Mouse (Mus musculus) megakaryocyte progenitor cell, adult 5-6 weeks (primary cell): Measurements from ENCODE around the gene Gm20521. TPM values are rescaled to one million over a fixed set of nuclear protein-coding genes. Genes with fewer than 3 reads are reported as not detected.

Experiments used
- ATAC-seq: replicated peaks from 2 replicates; pipeline ENCODE4 v1.8.0; 2016; ENCODE audit warnings: mild to moderate bottlenecking, moderate TSS enrichment, inconsistent platforms; ENCODE audit not compliant: poor library complexity
- total RNA-seq, 2 experiments: library from RNA; stranded (forward) in 1 of 2; stranded (reverse) in 1 of 2; fragments of 157-497, 149-512 nt in 1 of 2; fragments of 200-1000 nt in 1 of 2; gene quantifications; 2 replicates each; pipeline versions ENCODE4 v1.2.3 to v1.2.4; 2015 to 2017

The Gm20521 gene
- total RNA-seq (2015) (not detected in 2 replicates), total RNA-seq (2017) (0.30 and 1.5 TPM in 2 replicates)

- peak; percentile 99 for ATAC-seq
Measured at GRCm38 (mm10) chr14:54883154-54884021, at the start of gene Gm20521, which contains the start of gene Bcl2l2. TSS of gene Gm20521 (plus strand) at chr14:54883441. TSS of gene Bcl2l2 (plus strand) at chr14:54883377.

- peak; percentile 44; the same call in 1 of the 2 replicates for ATAC-seq
Measured at GRCm38 (mm10) chr14:54843461-54843860, 39.8 kb upstream of the Gm20521 start.

- ATAC-seq, result no peak
Measured at GRCm38 (mm10) chr14:54855726-54856125, 27.5 kb upstream of the Gm20521 start.

GRCm38 (mm10) chr14:54856703-54857102 is 26.5 kb upstream of the Gm20521 start:
- no peak for ATAC-seq

GRCm38 (mm10) chr14:54857891-54858290 is 25.4 kb upstream of the Gm20521 start:
- ATAC-seq, result no peak

- 0 out of 2 replicates have a peak, but pooled peaks have one; percentile 42 for ATAC-seq
Measured at GRCm38 (mm10) chr14:54860511-54860910, 22.7 kb upstream of the Gm20521 start.

GRCm38 (mm10) chr14:54863501-54864312 is 19.5 kb upstream of the Gm20521 start:
- ATAC-seq, result peak; percentile 96

GRCm38 (mm10) chr14:54864313-54865036 is 18.8 kb upstream of the Gm20521 start:
- peak; percentile 51 for ATAC-seq

GRCm38 (mm10) chr14:54865626-54866025 is 17.6 kb upstream of the Gm20521 start:
- ATAC-seq, result no peak

GRCm38 (mm10) chr14:54866268-54866667 is 17.0 kb upstream of the Gm20521 start:
- no peak for ATAC-seq

GRCm38 (mm10) chr14:54866936-54867335 is 16.3 kb upstream of the Gm20521 start:
- no peak for ATAC-seq

GRCm38 (mm10) chr14:54868026-54868425 is 15.2 kb upstream of the Gm20521 start:
- ATAC-seq, result no peak

GRCm38 (mm10) chr14:54870861-54871260 is 12.4 kb upstream of the Gm20521 start, which contains the start of gene Homez:
TSS of gene Homez (minus strand) at chr14:54870961.
- no peak for ATAC-seq

- ATAC-seq, result no peak
Measured at GRCm38 (mm10) chr14:54874165-54874564, 9.1 kb upstream of the Gm20521 start.

- ATAC-seq, result peak; percentile 21; the same call in 1 of the 2 replicates
Measured at GRCm38 (mm10) chr14:54875844-54876538, 7.2 kb upstream of the Gm20521 start.

GRCm38 (mm10) chr14:54876539-54877047 is 6.6 kb upstream of the Gm20521 start:
- peak; percentile 81 for ATAC-seq

GRCm38 (mm10) chr14:54877048-54877715 is 6.1 kb upstream of the Gm20521 start, which contains the start of gene Ppp1r3e:
TSS of gene Ppp1r3e (minus strand) at chr14:54877550.
- peak; percentile 69 for ATAC-seq

- no peak; the same call in 1 of the 2 replicates for ATAC-seq
Measured at GRCm38 (mm10) chr14:54884022-54884712, 926 bp downstream of the Gm20521 start.

- ATAC-seq, result no peak
Measured at GRCm38 (mm10) chr14:54885309-54885708, 2.1 kb downstream of the Gm20521 start.
